Mouse (Mus musculus) spleen, postnatal 14 days (tissue): ENCODE results near the gene Ccl28.
"Not testable (repeated sequence)": the region's sequence is repeated elsewhere in the genome, so short reads cannot be mapped to it uniquely, and the experiment has no call there.

Experiments
- DNase-seq, 2 experiments: peaks; one replicate each; pipeline ENCODE4 v3.0.0; 2021 to 2022; ENCODE audit warnings: low spot score in 2 of 2

Ccl28 gene

GRCm38 (mm10) chr13:119623634-119624033 is at the start of gene Ccl28:
Gene Ccl28, plus strand, starts transcription at chr13:119623819.
- DNase-seq, result no peak

DNA sequence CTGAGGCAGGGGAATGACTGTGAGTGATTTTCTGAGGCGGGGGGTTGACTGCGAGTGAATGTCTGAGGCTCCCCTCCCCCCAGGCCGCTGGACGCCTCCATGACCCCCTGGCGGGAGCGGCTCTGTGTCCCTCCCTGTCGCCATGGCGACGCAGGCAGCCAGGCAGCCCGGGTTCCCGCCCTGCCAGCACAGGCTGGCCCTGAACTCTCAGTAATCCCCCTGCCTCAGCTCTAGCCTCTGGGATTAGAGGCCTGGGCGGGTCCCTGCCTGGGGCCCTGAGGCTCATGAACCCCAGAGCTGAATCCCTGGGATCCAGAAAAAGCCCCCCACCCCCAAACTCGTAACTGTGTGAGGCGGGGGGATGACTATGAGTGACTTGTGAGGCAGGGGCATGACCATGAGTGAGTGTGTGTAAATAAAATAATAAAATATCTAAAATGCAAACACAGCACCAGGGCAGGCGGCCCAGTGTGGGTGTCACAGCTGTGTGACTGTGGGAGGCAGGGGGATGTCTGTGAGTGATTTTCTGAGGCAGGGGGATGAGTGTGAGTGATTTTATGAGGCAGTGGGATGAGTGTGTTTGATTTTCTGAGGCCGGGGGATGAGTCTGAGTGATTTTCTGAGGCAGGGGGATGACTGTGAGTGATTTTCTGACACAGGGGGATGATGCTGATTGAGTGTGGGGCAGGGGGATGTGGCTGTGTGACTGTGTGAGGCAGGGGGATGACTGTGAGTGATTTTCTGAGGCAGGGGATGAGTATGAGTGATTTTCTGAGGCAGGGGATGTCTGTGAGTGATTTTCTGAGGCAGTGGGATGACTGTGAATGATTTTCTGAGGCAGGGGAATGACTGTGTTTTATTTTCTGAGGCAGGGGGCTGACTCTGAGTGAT is 27.1 kb upstream of the Ccl28 start:
- DNase-seq, result peak; percentile 36 to 43

DNA sequence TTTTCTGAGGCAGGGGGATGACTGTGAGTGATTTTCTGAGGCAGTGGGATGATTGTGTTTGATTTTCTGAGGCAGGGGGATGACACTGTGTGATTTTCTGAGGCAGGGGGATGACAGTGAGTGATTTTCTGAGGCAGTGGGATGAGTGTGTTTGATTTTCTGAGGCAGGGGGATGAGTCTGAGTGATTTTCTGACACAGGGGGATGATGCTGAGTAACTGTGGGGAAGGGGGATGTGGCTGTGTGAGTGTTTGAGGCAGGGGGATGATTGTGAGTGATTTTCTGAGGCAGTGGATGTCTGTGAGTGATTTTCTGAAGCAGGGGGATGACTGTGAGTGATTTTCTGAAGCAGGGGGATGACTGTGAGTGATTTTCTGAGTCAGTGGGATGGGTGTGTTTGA is 25.2 kb upstream of the Ccl28 start:
- peak; percentile 5 to 19 for DNase-seq

- DNase-seq, result peak; percentile 38 to 64
Observed at GRCm38 (mm10) chr13:119599066-119599465, 24.6 kb upstream of the Ccl28 start.

DNA sequence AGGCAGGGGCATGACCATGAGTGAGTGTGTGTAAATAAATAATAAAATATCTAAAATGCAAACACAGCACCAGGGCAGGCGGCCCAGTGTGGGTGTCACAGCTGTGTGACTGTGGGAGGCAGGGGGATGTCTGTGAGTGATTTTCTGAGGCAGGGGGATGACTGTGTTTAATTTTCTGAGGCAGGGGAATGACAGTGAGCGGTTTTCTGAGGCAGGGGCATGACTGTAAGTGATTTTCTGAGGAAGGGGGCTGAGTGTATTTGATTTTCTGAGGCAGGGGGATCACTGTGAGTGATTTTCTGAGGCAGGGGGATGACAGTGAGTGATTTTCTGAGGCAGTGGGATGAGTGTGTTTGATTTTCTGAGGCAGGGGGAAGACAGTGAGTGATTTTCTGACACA is 24.1 kb upstream of the Ccl28 start:
- DNase-seq, result not testable (repeated sequence)

DNA sequence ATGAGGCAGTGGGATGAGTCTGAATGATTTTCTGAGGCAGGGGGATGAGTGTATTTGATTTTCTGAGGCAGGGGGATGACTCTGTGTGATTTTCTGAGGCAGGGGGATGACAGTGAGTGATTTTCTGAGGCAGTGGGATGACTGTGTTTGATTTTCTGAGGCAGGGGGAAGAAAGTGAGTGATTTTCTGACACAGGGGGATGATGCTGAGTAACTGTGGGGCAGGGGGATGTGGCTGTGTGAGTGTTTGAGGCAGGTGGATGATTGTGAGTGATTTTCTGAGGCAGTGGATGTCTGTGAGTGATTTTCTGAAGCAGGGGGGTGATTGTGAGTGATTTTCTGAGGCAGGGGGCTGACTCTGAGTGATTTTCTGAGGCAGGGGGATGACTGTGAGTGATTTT is 23.5 kb upstream of the Ccl28 start:
- peak; percentile 68 to 75 for DNase-seq

DNA sequence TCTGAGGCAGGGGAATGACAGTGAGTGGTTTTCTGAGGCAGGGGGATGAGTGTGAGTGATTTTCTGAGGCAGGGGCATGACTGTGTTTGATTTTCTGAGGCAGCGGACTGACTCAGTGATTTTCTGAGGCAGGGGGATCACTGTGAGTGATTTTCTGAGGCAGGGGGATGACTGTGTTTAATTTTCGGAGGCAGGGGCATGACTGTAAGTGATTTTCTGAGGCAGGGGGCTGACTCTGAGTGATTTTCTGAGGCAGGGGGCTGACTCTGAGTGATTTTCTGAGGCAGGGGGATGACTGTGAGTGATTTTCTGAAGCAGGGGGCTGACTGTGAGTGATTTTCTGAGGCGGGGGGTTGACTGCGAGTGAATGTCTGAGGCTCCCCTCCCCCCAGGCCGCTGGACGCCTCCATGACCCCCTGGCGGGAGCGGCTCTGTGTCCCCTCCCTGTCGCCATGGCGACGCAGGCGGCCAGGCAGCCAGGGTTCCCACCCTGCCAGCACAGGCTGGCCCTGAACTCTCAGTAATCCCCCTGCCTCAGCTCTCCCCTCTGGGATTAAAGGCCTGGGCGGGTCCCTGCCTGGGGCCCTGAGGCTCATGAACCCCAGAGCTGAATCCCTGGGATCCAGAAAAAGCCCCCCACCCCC is 20.8 kb upstream of the Ccl28 start:
- DNase-seq, result peak; percentile 30 to 37

DNA sequence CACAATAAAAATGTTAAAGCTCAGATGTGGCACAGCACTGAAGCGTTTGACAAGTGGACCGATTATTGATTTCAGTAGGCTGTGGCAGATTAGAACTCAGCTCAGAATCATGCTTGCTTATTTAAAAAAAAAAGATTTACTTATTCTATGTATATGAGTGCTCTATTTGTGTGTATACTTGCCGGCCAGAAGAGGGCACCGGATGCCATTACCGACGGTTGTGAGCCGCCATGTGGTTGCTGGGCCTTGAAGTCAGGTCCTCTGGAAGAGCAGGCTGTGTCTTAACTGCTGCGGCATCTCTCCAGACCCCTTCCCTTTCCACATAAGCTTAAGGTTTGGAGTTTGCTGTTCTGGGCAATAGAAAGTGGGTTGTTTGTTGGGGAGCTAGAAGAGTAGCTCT is 19.7 kb upstream of the Ccl28 start:
- DNase-seq, result not testable (repeated sequence)

DNA sequence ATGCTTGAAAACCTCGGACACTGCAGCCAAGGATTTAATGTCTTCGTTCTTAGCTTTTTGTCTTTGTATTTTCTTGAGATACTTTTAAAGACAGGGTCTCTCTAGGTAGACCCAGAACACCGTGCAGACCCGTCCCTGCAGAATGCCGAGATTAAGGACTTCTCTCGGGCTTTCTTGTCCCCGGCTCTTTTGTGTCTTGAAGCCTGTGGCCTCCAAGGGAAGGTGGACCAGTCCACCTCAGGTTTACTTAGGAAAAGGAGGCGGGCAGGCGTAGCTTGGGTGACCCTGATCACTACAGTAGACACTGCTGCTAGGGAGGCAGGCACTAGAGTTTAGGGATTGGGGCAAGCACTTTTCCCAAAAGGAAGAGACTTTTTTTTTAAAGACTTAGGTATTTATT is 19.3 kb upstream of the Ccl28 start:
- DNase-seq, result not testable (repeated sequence)

DNA sequence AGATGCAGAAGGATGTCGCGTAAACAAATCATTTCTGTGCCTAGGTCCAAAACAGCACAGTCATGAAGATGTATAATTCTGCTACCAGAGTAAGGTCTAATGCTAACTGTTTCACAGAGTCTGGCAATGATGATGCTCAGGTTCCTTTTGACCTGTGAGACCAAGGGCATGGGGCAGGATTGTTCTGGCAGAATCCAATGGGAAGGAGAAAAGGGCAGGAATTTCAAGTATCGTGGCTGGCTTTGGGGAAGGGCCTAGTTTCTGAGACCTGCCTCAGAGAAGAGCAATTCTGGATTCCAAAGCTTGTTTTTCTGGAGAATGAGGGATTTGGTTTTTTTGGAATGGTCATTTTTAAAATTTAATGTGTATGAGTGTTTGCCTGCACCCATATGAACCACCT is 4.8 kb upstream of the Ccl28 start:
- no peak for DNase-seq

GRCm38 (mm10) chr13:119619735-119620134 is 3.9 kb upstream of the Ccl28 start:
- no peak for DNase-seq

DNA sequence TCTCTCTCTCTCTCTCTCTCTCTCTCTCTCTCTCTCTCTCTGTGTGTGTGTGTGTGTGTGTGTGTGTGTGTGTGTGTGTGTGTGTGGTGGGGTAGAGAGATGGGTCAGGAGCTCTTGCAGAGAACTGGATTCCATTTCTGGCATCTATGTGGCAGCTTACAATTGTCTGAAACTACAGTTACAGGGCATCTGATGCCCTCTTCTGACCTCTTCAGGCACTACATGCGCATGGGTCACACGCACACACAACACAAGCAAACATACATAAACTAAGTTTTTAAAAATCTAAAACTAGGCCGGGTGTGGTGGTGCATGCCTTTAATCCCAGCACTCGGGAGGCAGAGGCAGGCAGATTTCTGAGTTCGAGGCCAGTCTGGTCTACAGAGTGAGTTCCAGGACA is 2.3 kb downstream of the Ccl28 start:
- not testable (repeated sequence) for DNase-seq

- peak; percentile 24 to 53 for DNase-seq
Observed at GRCm38 (mm10) chr13:119631482-119632155, 8.0 kb downstream of the Ccl28 start.

DNA sequence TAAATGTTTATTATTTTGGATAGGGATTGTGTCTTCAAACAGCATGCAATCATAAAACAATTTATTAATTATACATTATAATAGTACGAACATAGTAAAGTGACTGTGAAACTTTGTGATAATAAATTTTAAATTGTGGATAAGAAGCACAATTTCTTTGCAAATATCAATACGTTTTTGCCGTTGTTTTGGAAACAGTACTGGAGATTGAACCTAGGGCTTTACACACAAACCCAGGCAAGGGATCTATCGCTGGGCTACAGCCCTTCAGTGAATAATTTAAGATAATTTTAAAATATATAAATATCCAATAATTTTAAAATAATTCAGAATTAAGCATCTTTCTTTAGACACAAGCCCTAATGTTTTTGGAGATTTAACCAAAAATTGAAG is 8.5 kb downstream of the Ccl28 start:
- no peak for DNase-seq

DNA sequence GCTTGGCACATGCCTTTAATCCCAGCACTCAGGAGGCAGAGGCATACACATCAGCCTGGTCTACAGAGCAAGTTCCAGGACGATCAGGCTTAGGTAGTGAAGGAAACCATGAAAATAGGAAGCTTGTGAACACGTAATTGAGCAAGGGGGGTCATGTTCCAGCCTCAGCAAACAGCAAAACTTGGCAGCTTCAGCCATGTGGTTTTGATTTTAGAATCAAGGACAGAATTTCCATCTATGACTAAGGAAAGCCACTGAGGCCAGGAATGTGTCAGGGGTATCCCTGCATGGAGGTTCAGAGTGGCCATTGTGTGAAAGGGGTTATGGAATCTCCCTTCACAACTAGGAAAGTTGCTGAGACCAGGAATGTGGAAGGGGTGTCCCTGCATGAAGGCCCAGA is 11.9 kb downstream of the Ccl28 start:
- no peak for DNase-seq

DNA sequence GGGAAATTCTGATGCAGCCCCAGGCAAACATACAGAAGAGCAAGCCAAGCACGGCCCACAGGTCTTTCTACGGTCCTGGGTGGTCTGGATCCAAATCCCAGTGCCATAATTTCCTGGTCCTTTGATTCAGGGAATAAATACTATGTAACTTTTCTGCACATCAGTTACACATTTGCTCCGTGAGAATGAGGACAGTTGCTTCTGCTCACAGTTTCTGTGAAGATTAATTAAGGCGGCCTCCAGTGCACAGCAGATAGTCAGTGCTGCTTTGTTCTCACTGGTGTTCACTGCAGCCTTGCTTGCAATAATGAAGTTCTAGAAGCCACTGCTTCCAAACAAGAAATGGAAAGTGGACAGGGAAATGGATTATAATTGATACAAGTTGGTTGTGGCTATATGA is 14.2 kb downstream of the Ccl28 start:
- no peak for DNase-seq

- DNase-seq, result no peak
Observed at GRCm38 (mm10) chr13:119638449-119638848, 14.8 kb downstream of the Ccl28 start.

- no peak for DNase-seq
Observed at GRCm38 (mm10) chr13:119639302-119639701, 15.7 kb downstream of the Ccl28 start.

GRCm38 (mm10) chr13:119640504-119640903 is 16.9 kb downstream of the Ccl28 start:
- no peak for DNase-seq

- no peak for DNase-seq
Observed at GRCm38 (mm10) chr13:119641145-119641544, 17.5 kb downstream of the Ccl28 start.

DNA sequence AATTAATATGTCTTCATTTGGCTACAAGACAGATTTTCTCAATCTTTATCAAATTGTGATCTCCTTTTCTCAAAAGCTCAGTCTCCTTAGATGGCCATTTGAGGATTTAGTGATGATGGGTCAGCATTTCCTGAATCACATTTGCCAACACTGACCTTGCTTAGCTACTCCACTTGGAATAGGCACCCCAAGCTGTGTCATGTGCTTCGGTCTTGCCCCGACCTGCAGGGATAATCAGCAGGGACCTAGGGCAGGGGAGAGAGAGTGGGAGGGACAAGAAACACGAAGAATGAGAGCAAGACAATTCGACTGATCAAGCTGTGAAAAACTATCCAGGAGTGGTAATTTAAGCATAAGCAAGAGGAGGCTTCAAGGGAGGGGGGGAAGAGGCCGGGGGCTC is 21.1 kb downstream of the Ccl28 start:
- DNase-seq, result no peak

GRCm38 (mm10) chr13:119646511-119646910 is 22.9 kb downstream of the Ccl28 start:
- no peak for DNase-seq
